Mouse (Mus musculus) frontal cortex, postnatal 10 days (tissue): ENCODE data around the gene St3gal3.

Source experiments
- DNase-seq, 2 experiments: peaks; one replicate each; pipeline ENCODE4 v3.0.0; 2022; ENCODE audit warnings: low spot score in 2 of 2, mixed read lengths in 1 of 2

The St3gal3 gene

DNA sequence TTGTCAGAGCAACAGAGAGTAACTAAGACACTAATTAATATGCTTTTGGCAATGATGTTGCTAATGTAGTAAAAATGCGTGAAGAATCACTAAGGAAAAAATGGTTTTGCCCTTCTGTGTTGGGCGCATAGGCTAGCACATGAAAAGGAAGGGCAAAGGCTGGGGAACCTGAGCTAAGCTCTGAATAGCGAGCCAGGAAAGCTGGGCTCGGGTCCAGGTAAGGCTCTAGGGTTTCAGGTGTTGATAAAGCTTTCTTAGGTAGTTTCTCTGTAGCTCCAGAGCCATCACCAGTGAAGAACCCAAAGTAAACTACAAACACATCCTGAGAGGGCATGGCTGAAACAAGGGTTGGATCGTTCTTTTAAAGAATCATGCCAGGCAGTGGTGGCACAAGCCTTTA lies 6.8 kb upstream of the St3gal3 start:
- DNase-seq = no peak

DNA sequence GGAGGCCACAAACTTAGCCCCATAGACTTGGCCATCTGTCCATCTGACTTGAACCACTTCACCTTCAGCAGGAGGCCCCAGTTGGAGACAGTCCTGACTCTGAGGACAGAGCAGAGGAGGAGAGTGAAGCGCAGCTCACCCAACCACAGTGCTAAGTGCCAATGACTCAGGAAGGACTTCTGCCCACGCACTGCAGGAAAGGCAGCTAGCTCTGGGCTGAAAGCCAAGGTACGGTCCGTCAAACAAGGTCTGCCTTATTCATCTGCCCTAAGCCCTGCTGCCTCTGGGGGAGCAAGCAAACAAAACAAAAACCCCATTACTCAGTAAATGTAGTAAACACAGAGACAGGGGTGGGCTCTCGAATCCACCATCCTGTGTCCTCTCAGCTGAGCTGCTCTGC lies 4.2 kb upstream of the St3gal3 start:
- peak; percentile 49 to 51 for DNase-seq

DNA sequence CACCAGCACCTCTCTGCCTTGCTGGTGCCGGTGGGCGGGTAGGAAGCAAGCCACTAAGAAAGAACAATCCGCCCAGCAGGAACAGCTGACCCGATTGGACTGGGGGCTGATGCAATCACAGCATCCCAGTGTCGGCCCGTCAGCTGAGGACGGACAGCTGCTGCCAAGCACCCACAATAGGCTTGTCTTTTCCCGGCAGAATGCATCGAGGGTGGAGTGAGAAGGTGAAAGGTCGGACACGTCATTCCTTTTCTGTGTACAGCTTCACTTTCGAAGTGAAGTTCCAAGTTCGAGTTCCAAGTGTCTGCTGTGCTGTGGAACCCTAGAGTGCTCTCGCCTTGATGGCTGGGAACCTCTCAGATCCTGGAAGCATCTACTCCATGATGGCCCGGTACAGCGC lies 3.1 kb upstream of the St3gal3 start:
- DNase-seq = no peak

DNA sequence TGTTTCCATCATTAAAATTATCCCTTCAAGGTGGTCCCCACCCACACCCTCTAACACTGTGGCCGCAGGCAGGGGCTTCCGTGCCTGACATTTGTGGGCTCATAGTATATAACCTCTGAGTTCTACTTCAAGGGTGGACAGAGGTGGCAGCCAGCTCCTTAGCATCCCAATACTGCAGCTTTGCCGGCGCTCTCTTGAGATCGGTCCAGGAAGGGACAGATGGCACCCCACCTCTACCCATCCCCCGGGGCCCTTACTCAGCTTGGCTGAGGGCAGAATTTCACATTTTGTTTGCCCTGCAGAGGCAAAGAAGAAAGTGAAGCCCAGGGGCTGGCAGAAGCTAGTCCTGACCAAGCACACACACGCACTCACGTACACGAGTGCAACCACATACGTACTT lies 2.6 kb upstream of the St3gal3 start:
- DNase-seq = no peak

DNA sequence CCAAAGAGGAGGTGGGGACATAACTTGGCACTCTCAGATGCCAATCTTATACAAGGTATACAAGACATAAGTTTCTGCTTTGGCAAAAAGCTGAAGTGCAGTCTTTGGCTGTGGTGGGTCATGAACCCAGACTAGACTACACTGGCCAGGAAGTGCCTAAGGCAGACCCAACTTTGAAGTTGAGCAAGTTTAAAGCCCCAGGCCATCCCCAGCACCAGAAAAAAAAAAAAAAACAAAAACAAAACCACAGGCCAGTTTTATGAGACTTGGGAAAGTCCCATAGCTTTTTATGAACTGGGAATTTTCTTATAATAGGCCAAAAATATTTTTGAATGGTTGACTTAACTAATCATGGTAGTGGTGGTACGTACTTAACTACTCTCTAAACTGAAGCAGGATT lies 700 bp upstream of the St3gal3 start:
- no peak for DNase-seq

DNA sequence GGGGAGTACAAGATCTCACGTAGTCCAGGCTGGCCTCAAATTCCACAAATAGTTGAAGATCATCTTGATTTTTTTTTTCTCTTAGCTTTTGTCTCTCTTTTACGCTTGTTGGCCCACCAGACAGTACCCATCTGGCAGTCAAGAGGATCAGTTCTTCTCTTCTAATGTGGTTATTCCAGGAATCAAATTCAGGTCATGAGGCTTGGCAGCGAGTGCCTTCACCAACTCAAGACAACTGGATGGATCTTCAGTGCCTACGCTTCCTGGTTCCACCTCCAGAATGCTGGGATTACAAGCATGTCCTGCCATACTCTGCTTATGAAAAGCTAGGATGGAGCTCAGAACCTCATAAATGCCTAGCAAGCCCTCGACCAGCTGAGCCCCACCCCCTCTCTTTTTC lies 3.4 kb downstream of the St3gal3 start:
- DNase-seq = no peak

DNA sequence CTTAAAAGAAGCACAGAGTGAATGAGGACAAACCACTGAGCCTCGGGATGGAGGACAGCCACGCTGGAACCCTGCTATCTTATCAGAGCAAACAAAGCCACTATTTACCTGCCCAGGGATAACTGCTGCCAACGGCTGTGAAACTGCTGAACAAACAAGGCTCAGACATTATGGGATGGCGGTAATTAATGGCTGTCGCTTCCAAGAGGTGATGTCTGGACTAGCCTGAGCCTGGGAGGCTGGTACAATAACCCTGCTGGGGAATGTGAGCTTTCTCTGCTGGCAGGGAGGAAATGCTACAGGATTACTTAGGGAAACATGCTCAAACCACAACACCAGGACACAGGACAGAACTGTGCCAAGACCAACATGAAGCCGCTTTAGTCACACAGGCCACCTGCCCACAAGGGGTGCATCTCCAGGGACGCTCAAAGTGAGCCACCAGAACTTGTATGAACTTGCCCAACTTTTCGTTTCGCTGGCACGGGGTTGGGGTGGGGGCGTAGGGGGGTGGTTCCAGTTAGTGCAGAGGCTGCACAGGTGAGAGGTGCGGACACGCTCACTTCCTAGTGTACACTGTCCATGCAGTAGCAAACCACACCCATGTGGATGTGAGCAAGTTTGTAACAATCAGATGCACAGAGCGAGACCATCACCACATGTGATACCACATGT lies 11.5 kb downstream of the St3gal3 start:
- no peak for DNase-seq

DNA sequence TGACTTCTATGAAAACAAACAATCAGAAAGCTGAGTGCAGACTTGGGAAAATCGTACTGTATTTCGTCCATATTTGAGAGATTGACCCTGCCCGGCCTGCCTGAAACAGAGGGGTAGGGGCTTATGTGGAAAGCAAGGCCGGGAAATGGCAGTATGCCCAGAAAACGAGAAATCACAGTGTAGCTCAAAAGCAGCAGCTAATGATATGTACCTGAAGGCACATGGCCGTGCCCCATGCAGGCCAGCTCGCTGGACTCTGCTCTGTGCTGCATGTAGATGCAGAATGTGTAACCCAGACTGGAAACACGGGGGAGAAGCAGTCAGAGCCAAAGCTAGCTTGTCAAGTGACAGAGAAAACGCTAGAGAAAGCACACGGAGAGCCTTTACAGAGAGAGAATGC lies 12.6 kb downstream of the St3gal3 start:
- no peak for DNase-seq

DNA sequence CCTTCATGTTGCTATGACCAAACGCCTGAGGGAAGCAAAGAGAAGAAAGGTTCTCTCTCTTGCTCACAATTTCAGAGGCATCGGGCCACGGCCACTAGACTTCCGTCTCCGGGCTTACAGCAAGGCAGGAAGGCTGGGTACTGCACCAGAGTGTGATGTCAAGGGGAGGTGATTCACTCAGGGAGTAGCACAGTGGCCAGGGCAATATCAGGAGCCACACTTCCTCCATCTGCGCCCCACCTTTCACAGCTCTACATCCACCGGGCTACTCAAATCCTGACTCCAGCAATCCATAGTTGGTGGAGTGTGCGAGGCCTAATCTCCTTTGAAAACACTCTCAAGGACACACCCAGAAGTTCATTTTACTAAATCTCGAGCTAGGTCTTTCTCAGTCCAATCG lies 17.1 kb downstream of the St3gal3 start:
- no peak for DNase-seq

DNA sequence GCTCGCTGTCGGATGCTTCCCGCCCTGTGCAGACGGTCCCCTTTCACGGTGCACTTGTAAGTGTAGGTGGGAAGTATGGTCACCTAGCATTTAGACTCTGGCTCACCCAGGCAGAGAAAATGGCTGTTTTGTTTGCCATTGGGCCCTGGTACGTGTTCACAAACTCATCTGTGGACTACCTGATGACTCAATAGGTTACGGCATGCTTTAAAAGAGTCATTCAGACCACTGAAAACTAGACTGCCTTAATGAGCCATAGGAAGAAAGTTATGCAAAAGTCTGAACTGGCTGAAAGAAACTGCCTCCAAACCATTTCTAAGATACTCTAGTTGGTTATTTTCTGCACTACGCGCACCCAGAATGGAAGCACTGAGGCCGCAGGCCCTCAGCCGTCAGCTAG lies 18.6 kb downstream of the St3gal3 start:
- no peak for DNase-seq

DNA sequence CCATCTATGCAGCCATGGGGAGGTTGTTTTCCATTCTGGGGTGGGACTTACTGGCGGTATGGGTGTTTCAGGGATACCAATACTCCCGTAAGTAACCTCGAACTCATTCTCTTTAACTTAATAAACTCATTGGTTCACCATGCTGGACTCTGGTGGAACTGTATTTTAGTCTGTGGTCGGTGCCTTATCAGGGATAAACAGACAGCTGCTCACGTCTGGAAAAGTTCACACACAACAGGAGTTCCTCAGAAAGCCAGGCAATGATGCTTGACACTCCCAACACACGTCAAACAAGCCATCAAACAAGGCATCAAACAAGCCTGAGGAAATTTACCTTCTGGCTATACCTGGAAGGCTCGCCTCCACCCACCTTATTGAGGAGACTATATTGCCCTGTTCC lies 19.6 kb downstream of the St3gal3 start:
- DNase-seq = no peak

DNA sequence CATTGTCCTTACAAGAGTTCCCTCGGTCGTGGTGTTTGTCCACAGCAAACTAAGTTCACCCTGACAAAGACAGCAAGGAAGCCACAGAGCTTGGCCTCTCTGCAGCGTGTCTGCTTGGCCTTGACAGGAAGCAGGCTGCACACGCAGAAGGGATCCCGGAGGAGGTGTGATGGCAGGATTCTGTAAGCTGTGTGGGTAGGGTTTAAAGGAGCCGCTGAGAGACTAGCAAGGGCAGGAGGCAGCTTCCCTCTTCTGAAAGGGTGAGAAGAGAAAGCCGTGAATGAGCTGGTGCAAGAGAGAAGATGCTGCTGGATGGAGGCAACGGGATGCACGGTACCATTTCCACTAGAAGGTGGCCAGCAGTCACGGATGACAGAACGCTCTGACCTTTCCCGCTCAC lies 22.1 kb downstream of the St3gal3 start:
- DNase-seq = no peak

DNA sequence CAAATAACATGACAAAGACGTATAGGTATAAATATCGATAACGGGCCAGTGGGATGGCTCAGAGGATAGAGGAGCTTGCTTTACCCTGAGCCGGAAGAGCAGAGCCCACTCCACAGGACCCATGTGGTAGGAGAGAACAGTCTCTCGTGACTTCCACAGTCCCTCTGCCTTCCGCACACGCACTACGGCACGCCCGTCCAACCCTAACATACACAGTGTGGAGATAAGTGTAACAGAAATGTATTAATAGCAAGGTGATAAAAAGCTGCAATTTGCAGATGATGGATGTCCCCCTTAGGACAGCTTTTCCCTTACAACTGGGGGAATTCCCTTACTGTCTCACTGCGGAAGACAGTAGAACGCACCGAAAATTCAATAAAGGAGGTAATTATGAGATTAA lies 25.1 kb downstream of the St3gal3 start:
- no peak for DNase-seq

DNA sequence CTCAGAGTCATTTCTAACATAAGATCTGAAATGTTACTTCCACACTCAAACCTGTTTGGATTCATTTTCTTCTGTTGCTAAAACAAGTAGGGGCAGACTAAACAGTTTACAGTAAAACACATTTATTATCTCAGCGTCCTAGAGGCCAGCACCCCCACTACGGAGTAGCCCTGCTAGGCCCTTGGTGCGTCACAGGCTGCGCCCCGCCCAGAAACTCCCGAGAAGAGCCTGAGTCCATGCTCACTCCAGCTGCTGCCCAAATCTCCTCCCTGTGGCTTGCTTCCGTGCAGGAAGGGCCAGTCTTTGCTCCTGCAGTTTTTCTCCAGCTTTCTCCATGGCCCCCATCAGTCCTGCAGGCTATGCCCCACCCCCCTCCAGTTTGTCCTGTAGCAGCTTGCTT lies 25.9 kb downstream of the St3gal3 start:
- no peak for DNase-seq

DNA sequence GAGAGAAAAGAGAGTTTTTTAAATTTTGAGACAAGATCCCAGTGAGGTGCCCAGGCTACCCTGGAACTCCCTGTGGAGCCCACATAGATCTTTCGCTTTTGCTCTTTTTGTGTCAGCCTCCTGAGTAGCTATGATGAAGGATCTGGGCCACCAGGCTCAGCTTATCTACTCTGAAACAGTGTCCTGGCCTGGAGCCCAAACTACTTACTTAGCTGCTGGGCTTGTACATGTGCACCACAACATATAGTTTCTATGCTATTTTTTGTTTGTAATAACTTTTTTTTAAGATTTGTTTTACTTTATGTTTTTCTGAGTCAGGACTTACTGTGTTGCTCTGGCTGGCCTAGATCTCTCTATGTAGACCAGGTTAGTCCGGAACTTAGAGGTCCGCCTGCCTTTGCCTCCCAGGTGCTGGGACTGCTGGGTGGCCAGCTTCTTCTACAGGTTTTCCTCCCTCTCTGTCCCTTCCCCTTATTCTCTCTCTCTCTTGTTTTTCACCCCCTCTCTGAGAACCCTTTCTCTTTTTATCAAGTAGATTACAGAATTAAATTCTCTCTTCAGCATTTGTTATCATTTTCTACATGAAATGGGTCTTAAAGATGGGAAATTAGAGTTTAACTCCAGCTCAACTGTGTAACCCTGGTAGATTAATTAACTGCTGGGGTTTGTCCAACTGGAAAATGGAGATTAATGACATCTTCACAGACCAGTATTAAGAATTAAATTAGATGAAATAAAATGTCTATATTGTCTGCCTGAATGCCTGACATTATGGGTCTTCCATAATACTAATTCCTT lies 29.3 kb downstream of the St3gal3 start:
- no peak for DNase-seq

DNA sequence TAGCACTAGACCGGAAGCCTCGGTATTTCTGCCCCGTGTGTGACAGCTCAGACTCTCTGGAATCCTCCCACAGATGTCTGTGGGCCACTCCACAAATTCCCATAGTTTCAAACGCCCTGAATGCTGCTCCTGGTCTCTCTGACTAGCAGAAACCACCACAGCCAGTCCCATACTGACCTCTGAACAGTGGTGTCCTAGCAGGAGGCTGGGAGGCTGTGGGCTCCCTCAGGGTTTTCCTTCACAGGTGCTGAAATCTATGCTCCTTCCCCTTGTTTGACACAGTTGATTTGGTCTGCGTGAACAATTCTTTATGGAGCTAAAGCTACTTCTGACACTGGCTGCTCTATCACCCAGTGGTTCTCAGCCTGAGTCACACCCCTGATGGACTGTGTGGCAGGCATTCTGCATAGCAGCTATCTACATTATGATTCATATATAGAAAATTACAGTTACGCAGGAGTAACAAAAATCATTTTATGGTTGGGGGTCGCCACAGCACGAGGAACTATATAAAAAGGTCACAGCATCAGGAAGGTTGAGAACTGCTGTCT lies 31.4 kb downstream of the St3gal3 start:
- DNase-seq = no peak

DNA sequence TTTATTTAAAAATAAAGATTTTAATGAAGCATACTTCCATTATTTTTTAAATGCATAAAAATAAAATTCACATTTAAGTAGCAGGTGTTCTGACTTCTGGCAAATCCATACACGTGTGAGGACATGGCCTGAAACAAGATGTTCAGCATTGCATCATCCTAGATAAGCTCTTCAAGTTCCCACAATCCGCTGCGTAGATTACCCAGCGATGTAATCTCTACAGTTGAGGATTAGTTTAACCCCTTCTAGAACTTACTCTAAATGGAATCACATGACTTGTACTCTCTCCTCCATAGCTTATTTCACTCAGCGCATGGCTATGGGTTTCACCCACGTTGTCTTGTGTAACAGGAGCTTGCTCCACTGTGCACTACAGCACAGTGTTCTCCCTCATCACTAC lies 33.2 kb downstream of the St3gal3 start:
- no peak for DNase-seq

DNA sequence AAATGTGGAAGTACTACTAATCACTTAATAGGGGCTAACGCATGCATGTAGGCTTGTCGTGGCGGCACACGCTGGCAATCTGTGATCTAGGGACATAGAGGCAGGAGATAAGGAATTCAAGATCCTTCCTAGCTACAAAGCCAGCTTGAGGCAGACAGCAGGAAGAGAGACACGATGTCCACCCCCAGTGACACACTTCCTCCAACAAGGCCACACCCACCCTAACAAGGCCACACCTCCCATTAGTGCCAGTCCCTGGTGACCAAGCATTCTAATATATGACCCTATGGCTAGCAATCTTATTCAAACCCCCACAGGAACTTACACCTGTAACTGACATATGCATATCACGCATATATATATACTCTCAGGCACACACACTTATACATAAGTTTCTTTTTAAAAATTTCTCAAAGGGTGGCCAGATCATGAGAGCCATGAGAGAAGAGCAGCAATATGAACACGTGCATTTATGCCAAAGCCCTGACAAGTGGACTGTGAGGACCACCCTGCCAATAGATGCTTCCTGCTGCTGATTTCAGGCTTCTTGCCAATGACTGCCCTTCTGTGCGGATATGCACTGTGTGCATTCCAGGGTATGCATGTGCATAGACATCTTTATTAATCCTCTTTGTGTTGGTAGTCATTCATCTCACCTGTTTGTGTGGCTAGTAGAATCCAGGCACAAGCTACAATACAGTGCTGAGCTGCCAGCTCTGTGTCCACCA lies 34.9 kb downstream of the St3gal3 start:
- no peak for DNase-seq

DNA sequence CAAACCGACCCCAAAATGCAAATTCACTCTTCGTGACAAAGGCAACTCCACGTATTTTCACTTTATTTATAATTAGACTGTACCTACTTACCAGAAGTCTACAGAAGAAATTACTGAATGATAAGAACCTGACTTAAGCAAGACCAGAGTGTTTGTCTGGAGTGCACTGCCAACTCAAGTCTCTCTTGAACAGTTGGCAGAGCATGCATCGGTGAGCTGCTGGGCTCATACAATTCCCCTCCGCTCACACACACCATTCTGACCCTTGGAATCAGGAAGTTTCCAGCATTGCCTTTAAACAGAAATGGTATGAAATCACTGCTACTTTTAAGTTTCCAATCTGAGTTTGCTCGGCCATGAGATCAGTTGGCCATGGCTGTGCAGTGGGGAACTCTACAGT lies 36.1 kb downstream of the St3gal3 start:
- no peak for DNase-seq

DNA sequence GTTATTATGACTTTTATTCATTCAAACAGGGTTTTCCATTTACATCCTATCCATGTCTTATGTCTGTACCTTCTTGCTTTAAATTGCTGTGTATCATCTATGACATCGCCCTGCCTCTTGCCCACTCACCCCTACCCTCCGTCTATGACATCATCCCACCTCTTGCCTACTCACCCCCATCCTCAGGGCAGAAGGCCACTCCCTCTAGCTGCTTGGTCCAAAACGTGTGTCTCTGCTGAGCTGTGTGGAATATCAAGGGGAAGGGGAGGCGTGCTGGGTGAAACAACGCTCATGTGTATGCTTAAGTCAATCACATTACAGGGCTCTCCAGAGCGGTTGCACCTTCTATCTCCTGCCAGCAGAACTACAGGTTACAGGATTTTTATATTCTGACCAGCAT lies 38.6 kb downstream of the St3gal3 start:
- no peak for DNase-seq

DNA sequence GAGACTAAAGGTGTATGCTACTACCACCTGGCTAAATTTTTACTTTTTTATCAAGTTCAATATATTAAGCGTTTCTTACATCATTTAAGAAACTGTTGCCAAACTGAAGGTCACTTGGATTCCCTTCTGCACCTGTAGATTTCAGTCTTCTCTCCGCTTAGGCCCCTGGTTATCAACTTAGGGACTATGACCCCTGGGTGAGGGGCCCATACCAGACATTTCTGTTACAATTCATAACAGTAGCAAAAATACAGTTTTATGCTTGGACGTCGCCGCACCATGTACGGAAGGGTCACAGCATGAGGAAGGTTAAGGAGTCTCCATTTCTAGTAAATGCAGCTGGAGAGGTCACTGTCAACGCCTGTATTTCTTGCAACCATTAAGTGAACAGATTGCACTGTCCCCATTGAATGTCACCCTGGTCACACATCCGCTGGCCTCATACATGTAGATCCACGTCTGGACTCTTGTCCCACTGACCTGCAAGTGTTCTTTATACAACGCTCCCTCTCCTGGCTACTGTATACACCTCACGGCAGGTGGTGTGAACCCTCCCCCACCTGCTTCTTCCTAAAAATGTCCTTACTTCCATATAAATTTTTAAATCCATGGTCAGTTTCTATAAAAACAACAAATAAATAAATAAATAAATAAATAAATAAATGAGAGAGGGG lies 41.8 kb downstream of the St3gal3 start:
- DNase-seq = no peak

DNA sequence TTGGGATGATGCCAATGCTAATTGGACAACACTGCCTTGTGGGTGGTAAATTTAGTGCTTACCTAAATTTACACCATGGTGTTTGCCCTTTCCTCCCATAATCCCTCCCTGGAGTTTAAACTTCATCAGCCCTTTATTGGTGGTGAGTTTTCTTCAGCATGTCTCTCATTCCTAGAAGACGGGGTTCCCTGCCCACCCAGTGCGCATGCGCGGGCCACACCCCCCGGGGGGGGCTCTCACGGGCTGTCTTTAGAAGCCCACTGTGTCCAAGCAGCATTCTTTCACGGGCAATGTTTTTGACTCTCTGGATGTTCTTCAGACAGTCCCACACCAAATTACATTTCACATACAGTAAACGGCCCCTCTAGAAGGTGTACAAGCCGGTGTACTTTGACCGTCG lies 44.3 kb downstream of the St3gal3 start:
- DNase-seq = no peak
